Mouse (Mus musculus) heart, postnatal 0 days (tissue): ENCODE measurements at regions not wholly inside any gene's neighbourhood (a gene's known extent, or its start where the extent isn't known, plus 50 kb on each side); places are given as distances from the start of the nearest gene placed in this dataset.
A peak's percentile ranks its signal among the peaks of the same experiment; 100 is the strongest.

Experiments used
- ATAC-seq: fragments of 200-750 bp; cut with Nextera tagmentation; 2 replicates; pipeline ENCODE4 v1.8.0; 2017; ENCODE audit warnings: low read depth, moderate number of reproducible peaks, moderate library complexity; ENCODE audit not compliant: insufficient read depth
- DNase-seq: peaks from one replicate; pipeline ENCODE4 v3.0.0-alpha.2; 2016; ENCODE audit warnings: low spot score
- H3K27ac ChIP-seq: fragments of 300-500 bp; sonication (generic); 2 replicates; pipeline ENCODE4 v1.5.1; 2014; ENCODE audit warnings: low read depth, mild to moderate bottlenecking
- H3K27me3 ChIP-seq: fragments of 300-500 bp; sonication (generic); 2 replicates; pipeline ENCODE4 v1.6.1; 2014; ENCODE audit warnings: low read length, mixed read lengths; ENCODE audit not compliant: control insufficient read depth, insufficient read depth
- H3K36me3 ChIP-seq: fragments of 300-500 bp; sonication (generic); replicated peaks from 2 replicates; pipeline ENCODE4 v1.6.1; 2014; ENCODE audit warnings: low read length, mixed read lengths; ENCODE audit not compliant: control insufficient read depth, insufficient read depth
- H3K4me1 ChIP-seq: fragments of 300-500 bp; sonication (generic); 2 replicates; pipeline ENCODE4 v1.6.1; 2014; ENCODE audit warnings: antibody characterized with exemption; ENCODE audit not compliant: control insufficient read depth, insufficient read depth
- H3K4me2 ChIP-seq: fragments of 300-500 bp; sonication (generic); 2 replicates; pipeline ENCODE4 v1.6.1; 2014; ENCODE audit warnings: low read depth, mild to moderate bottlenecking, low read length, moderate library complexity
- H3K4me3 ChIP-seq: fragments of 300-500 bp; sonication (generic); 2 replicates; pipeline ENCODE4 v1.5.1; 2014; ENCODE audit warnings: low read depth, low read length
- H3K9ac ChIP-seq: fragments of 300-500 bp; sonication (generic); replicated peaks from 2 replicates; pipeline ENCODE4 v1.6.1; 2014; ENCODE audit warnings: low read depth, low read length, mixed read lengths
- H3K9me3 ChIP-seq: fragments of 300-500 bp; sonication (generic); replicated peaks from 2 replicates; pipeline ENCODE4 v1.6.1; 2016; ENCODE audit warnings: low read length; ENCODE audit not compliant: control insufficient read depth
- CTCF ChIP-seq: IDR thresholded peaks from 2 replicates; pipeline ENCODE4 v1.5.1; 2016; ENCODE audit warnings: antibody characterized with exemption, control low read depth, low read depth
- EP300 ChIP-seq: IDR thresholded peaks from 2 replicates; pipeline ENCODE4 v1.6.1; 2016; ENCODE audit warnings: antibody characterized with exemption, low read depth
- WGBS: fragments of 180-500 bp; shearing (Covaris S2); extraction: QIAGEN DNeasy Blood & Tissue Kit; methylation state at CpG from one replicate; pipeline ENCODE4 v1.1.7; 2014; 5-methylcytosine and 5-hydroxymethylcytosine counted together

DNA sequence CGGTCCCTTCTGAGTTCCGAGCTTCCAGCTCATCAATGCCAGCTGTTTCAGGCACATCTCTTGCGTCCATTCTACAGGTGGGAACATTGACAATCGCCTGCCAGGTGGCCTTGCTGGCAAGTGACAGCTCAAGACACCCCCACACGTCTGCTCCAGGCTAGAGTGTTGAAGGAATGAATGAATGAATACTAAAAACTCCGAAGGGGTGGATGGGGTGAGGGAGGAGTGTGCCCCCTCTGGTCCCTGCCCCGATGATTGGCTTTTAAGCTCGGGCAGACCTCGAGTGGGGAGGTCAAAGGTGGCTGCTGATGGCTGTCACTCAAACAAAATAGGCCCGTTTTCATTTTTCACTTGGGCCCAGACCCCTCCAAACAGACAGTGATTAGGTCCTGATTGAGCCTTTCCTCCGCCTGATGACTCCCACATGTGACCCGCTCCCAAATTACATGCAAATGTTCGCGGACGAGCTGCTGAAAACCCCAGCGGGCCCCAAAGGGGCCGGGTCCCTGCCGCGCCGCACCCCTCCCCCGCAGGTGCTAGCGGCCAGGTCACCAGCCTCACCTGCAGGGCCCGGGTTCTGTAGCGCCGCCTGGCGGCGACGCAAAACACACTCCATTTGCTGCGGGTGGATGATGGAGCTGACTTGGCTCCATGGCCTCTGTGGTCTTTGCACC, 69.5 kb downstream of the Barx1 start:
- no peaks in the 10 kb centered on the region for H3K36me3 ChIP-seq
- H3K4me1 ChIP-seq = peaks cover 4% of the 10 kb centered on the region; the same call in 1 of the 2 replicates
- H3K27me3 ChIP-seq = peaks cover 69% of the 10 kb centered on the region
- 2% methylated on average over 29 of the region's 29 CpGs for WGBS
- TF ChIP-seq EP300 (no peak), CTCF (peak; percentile 46)
- H3K9me3 ChIP-seq = no peaks in the 10 kb centered on the region
- no peak overlapping the region for H3K4me2 ChIP-seq
- no peak for DNase-seq
- no peak for ATAC-seq
- H3K4me3 ChIP-seq = peak overlapping the region; percentile 8; the same call in 1 of the 2 replicates
- H3K27ac ChIP-seq = no peak overlapping the region
- H3K9ac ChIP-seq = no peak overlapping the region

DNA sequence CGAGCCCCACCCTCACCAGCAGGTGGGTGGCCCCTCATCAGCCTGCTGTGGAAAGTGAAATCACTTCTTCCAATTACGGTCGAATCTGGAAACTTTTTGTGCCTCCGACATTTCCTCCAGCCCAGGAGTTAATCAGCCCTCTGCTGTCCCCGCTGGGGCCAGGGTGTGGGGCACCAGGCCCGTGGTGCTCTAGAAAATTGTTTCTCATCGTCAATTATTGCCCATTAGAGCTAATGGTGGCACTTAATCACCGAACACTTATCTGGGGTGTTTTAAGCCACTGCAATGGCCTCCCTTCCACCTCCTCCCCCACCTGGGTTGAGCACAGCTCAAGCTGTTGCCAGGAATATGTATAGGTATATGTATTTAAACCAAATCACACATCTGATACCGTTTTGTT, 72.2 kb downstream of the Barx1 start:
- no peak for ATAC-seq
- Histone ChIP-seq H3K27me3 (peaks cover 56% of the 10 kb centered on the region), H3K27ac (no peak overlapping the region), H3K4me2 (no peak overlapping the region), H3K9ac (no peak overlapping the region), H3K4me1 (peaks cover 4% of the 10 kb centered on the region; the same call in 1 of the 2 replicates), H3K9me3 (no peaks in the 10 kb centered on the region), H3K36me3 (no peaks in the 10 kb centered on the region), H3K4me3 (no peak overlapping the region)
- no peak for DNase-seq
- no peak for TF ChIP-seq EP300
- 52% methylated on average over 9 of the region's 9 CpGs for WGBS

DNA sequence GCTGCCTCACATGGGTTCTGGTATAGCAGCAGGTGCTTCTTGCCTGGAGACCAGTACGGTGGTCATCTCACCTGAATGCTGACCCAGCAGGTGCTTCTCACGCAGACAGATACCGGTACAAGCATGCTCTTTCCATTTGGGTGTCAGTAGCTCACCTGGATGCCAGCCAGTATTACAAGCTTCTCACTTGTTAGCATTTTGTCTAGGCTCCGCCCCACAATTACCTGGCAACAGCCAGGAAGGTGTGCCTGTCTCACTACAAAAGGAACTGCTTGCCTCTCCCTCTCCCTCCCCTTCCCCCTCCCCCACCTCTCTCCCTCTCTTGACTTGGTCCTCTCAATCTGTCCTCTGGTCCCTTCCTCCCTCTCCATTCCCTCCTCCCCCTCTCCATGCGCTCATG, 82.8 kb downstream of the Barx1 start:
- H3K9ac ChIP-seq = no peak overlapping the region
- H3K4me3 ChIP-seq = no peak overlapping the region
- ATAC-seq (no peak), DNase-seq (no peak)
- TF ChIP-seq EP300 (no peak), CTCF (no peak)
- H3K27ac ChIP-seq = no peak overlapping the region
- no peaks in the 10 kb centered on the region for H3K36me3 ChIP-seq
- no peaks in the 10 kb centered on the region for H3K4me1 ChIP-seq
- H3K9me3 ChIP-seq = no peaks in the 10 kb centered on the region
- 0 out of 2 replicates have a peak, but pooled peaks cover 4% of the 10 kb centered on the region for H3K27me3 ChIP-seq
- no peak overlapping the region for H3K4me2 ChIP-seq
- WGBS = 60% methylated on average over 5 of the region's 5 CpGs

DNA sequence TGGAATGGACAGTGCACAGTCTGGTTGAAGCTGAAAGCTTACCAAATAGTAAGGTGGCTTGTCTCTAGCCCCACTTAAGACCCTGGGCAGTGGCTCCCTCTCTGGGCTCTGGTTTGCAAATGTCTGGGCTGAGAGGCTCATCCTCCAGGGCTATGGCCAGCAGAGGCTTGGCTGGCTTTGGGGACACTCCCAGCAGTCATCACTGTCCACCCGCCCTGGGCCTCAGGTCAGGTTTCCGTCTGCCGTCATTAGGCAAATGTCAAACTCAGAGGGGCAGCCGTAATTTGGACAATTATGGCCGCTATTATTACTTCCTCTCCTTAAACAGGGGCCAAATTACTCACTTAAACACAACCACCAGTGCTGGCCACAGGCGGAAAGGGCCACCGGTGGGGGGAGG, 83.5 kb downstream of the Barx1 start:
- 43% methylated on average over 7 of the region's 7 CpGs for WGBS
- H3K27ac ChIP-seq = no peak overlapping the region
- H3K9ac ChIP-seq = no peak overlapping the region
- no peaks in the 10 kb centered on the region for H3K36me3 ChIP-seq
- ATAC-seq (no peak), DNase-seq (no peak)
- TF ChIP-seq CTCF = no peak
- TF ChIP-seq EP300 = no peak
- no peak overlapping the region for H3K4me3 ChIP-seq
- H3K9me3 ChIP-seq = no peaks in the 10 kb centered on the region
- no peaks in the 10 kb centered on the region for H3K4me1 ChIP-seq
- H3K4me2 ChIP-seq = no peak overlapping the region
- H3K27me3 ChIP-seq = 0 out of 2 replicates have a peak, but pooled peaks cover 4% of the 10 kb centered on the region
